Mouse (Mus musculus) olfactory bulb, adult 2 months (tissue): ENCODE results near the gene Zfp1.

ENCODE experiments used
- CTCF ChIP-seq: fragments of 200-500 bp; IDR thresholded peaks from 2 replicates; pipeline ENCODE4 v1.5.1; 2012; ENCODE audit warnings: low read depth, mild to moderate bottlenecking, low read length, moderate library complexity; ENCODE audit not compliant: insufficient read depth
- POLR2A ChIP-seq: fragments of 200-500 bp; IDR thresholded peaks from 2 replicates; pipeline ENCODE4 v1.6.1; 2012; ENCODE audit warnings: mild to moderate bottlenecking, low read depth, low read length, moderate library complexity; ENCODE audit not compliant: insufficient read depth

GRCm38 (mm10) chr8:111604986-111605385, 38.2 kb upstream of the Zfp1 start:
- TF ChIP-seq CTCF (no peak), POLR2A (no peak)
